Mouse (Mus musculus) lung, postnatal 14 days (tissue): ENCODE measurements around the gene Cirbp.
"Not testable (repeated sequence)": the region's sequence is repeated elsewhere in the genome, so short reads cannot be mapped to it uniquely, and the experiment has no call there.

ENCODE experiments used
- DNase-seq: peaks from one replicate; pipeline ENCODE4 v3.0.0; 2021

Gene Cirbp

GRCm38 (mm10) chr10:80164998-80165344, 814 bp upstream of the Cirbp start:
- DNase-seq, result peak; percentile 99

- DNase-seq, result not testable (repeated sequence)
Observed at GRCm38 (mm10) chr10:80166136-80166535, 351 bp downstream of the Cirbp start.

- DNase-seq, result peak; percentile 99
Observed at GRCm38 (mm10) chr10:80167460-80168037, 1.8 kb downstream of the Cirbp start.

- peak; percentile 95 for DNase-seq
Observed at GRCm38 (mm10) chr10:80168038-80168661, 2.4 kb downstream of the Cirbp start.

GRCm38 (mm10) chr10:80169070-80169469, 3.3 kb downstream of the Cirbp start:
- no peak for DNase-seq

GRCm38 (mm10) chr10:80169651-80170050, 3.9 kb downstream of the Cirbp start:
- no peak for DNase-seq

- no peak for DNase-seq
Observed at GRCm38 (mm10) chr10:80170052-80170451, 4.3 kb downstream of the Cirbp start.

GRCm38 (mm10) chr10:80170601-80171021, 4.8 kb downstream of the Cirbp start:
- no peak for DNase-seq

- no peak for DNase-seq
Observed at GRCm38 (mm10) chr10:80171252-80171651, 5.5 kb downstream of the Cirbp start.

- DNase-seq, result no peak
Observed at GRCm38 (mm10) chr10:80171760-80172526, 6.2 kb downstream of the Cirbp start.

- DNase-seq, result peak; percentile 89
Observed at GRCm38 (mm10) chr10:80172527-80173292, 6.9 kb downstream of the Cirbp start, which contains the start of gene 1600002K03Rik. TSS of gene 1600002K03Rik (plus strand) at chr10:80172944.

GRCm38 (mm10) chr10:80173358-80173757, 7.6 kb downstream of the Cirbp start:
- DNase-seq, result no peak

- no peak for DNase-seq
Observed at GRCm38 (mm10) chr10:80173955-80174640, 8.3 kb downstream of the Cirbp start.

- no peak for DNase-seq
Observed at GRCm38 (mm10) chr10:80174705-80175104, 8.9 kb downstream of the Cirbp start.

GRCm38 (mm10) chr10:80175536-80176269, 9.9 kb downstream of the Cirbp start:
- peak; percentile 48 for DNase-seq

- no peak for DNase-seq
Observed at GRCm38 (mm10) chr10:80176270-80176834, 10.6 kb downstream of the Cirbp start.

- no peak for DNase-seq
Observed at GRCm38 (mm10) chr10:80177441-80178279, 11.9 kb downstream of the Cirbp start.

GRCm38 (mm10) chr10:80179068-80180051, 13.6 kb downstream of the Cirbp start, which contains the start of gene Efna2:
TSS of gene Efna2 (plus strand) at chr10:80179482.
- peak; percentile 37 for DNase-seq

- DNase-seq, result no peak
Observed at GRCm38 (mm10) chr10:80180288-80180687, 14.5 kb downstream of the Cirbp start.
